ENCODE assay signal across 9 mouse cellular contexts in the genomic region with DNA sequence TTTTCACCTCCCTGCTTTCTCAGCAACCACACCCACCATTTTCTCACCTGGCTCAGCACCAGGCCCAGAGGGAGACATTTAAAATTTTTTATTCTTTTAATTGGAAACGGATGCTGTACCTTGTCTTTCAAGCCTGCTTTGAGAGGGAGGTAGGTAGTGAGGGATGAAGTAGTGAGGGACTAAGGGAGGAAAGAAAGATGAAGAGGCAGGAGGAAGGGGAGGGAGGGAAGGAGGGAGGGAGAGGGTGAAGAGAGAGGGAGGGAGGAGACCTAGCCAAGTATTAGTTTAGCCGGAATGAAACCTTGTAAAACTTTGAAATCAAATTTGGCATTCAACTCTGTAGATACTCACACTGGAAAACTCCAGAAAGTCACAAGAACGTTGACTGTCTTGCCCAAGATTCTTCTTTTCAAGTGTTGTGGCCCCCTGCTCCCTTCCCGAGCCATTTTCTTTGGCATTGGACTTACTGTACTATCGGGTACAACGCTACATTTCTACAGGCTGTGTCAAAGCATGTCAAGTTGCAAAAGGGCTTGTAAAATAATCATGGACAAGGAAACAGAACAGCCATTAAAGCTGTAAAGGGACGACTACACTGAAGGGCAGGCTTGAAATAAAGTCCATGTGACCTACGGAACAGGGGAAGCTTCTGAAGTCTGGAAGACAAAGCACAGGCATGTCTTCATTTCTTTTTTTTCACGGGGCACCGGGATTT.
DNase-seq lines count a peak whose midpoint lies in the region; ATAC-seq and TF ChIP-seq lines count a peak whose summit lies in the region.
"Had no signal": no experiment of that assay in that cellular context is flagged by ENCODE, and none has a peak within 500 bp of the region (broad histone marks: within the 10 kb centered on the region; RNA-seq: fewer than 3 reads in every experiment).

No protein-coding gene starts in this region.

- H3K4me2 ChIP-seq in lung, embryonic 14.5 days: peak overlapping the region; percentile 33
- peak overlapping the region; percentile 39 for H3K4me2 ChIP-seq in forebrain, embryonic 12.5 days
- H3K4me2 ChIP-seq in intestine, postnatal 0 days (replicated peaks; ENCODE audit: low read depth): peak overlapping the region; percentile 35
- H3K4me2 ChIP-seq in stomach, embryonic 14.5 days (replicated peaks; ENCODE audit: low read depth, low read length): 0 out of 2 replicates have a peak overlapping the region, but pooled peaks have one; percentile 20

- peak overlapping the region; percentile 90 for H3K27ac ChIP-seq in lung, embryonic 14.5 days (ENCODE audit: low read depth)
- peak overlapping the region; percentile 86 for H3K27ac ChIP-seq in forebrain, embryonic 12.5 days
- peak overlapping the region; percentile 57; the same call in 1 of the 2 replicates for H3K27ac ChIP-seq in intestine, postnatal 0 days (ENCODE audit: low read depth, low read length)
- H3K27ac ChIP-seq in stomach, embryonic 14.5 days (ENCODE audit: low read length): peak overlapping the region; percentile 11; the same call in 1 of the 2 replicates

- ATAC-seq in lung, embryonic 14.5 days (ENCODE audit: insufficient read depth): no peak
- ATAC-seq in forebrain, embryonic 12.5 days (ENCODE audit: low FRiP score): peak; percentile 21; the same call in 1 of the 2 replicates
- peak; percentile 31; the same call in 1 of the 2 replicates for ATAC-seq in intestine, postnatal 0 days
- ATAC-seq in stomach, embryonic 14.5 days (ENCODE audit: insufficient number of reproducible peaks, insufficient read depth, low FRiP score, low read depth): no peak
- ATAC-seq in erythroid progenitor cell, adult 5-6 weeks (replicated peaks; ENCODE audit: low FRiP score, poor library complexity, severe bottlenecking): no peak

- H3K4me1 ChIP-seq in lung, embryonic 14.5 days (ENCODE audit: insufficient read depth): peaks cover 23% of the 10 kb centered on the region
- peaks cover 26% of the 10 kb centered on the region for H3K4me1 ChIP-seq in forebrain, embryonic 12.5 days
- no peaks in the 10 kb centered on the region for H3K4me1 ChIP-seq in intestine, postnatal 0 days (replicated peaks; ENCODE audit: control insufficient read depth, insufficient read depth, low read length)
- H3K4me1 ChIP-seq in stomach, embryonic 14.5 days (ENCODE audit: control insufficient read depth, insufficient read depth, low read length): peaks cover 18% of the 10 kb centered on the region

- no peak overlapping the region for H3K4me3 ChIP-seq in lung, embryonic 14.5 days (ENCODE audit: low read depth, low read length)
- H3K4me3 ChIP-seq in forebrain, embryonic 12.5 days (replicated peaks): no peak overlapping the region
- no peak overlapping the region for H3K4me3 ChIP-seq in intestine, postnatal 0 days (ENCODE audit: low read depth, low read length)
- no peak overlapping the region for H3K4me3 ChIP-seq in stomach, embryonic 14.5 days (ENCODE audit: low read depth, low read length)

- no peaks in the 10 kb centered on the region for H3K36me3 ChIP-seq in lung, embryonic 14.5 days (ENCODE audit: insufficient read depth)
- no peaks in the 10 kb centered on the region for H3K36me3 ChIP-seq in forebrain, embryonic 12.5 days (replicated peaks)
- no peaks in the 10 kb centered on the region for H3K36me3 ChIP-seq in intestine, postnatal 0 days (ENCODE audit: control insufficient read depth, insufficient read depth)
- no peaks in the 10 kb centered on the region for H3K36me3 ChIP-seq in stomach, embryonic 14.5 days (ENCODE audit: control insufficient read depth, insufficient read depth, low read length)

- DNase-seq in lung, embryonic 14.5 days: no peak
- no peak for DNase-seq in lung, postnatal 10 days
- no peak for DNase-seq in urinary bladder, postnatal 36 days (ENCODE audit: low spot score in 2 of 2)
- no peak for DNase-seq in gastrocnemius, postnatal 25 days
- DNase-seq: adrenal gland, postnatal 25 days had no signal

- H3K9me3 ChIP-seq in lung, embryonic 14.5 days (ENCODE audit: low read depth, low read length): no peaks in the 10 kb centered on the region
- no peaks in the 10 kb centered on the region for H3K9me3 ChIP-seq in forebrain, embryonic 12.5 days
- no peaks in the 10 kb centered on the region for H3K9me3 ChIP-seq in intestine, postnatal 0 days (ENCODE audit: control insufficient read depth)
- no peaks in the 10 kb centered on the region for H3K9me3 ChIP-seq in stomach, embryonic 14.5 days (ENCODE audit: control insufficient read depth, low read depth, low read length)

- peak overlapping the region; percentile 11; the same call in 1 of the 2 replicates for H3K9ac ChIP-seq in lung, embryonic 14.5 days
- no peak overlapping the region for H3K9ac ChIP-seq in forebrain, embryonic 12.5 days
- no peak overlapping the region for H3K9ac ChIP-seq in intestine, postnatal 0 days (ENCODE audit: low read depth, low read length)
- no peak overlapping the region for H3K9ac ChIP-seq in stomach, embryonic 14.5 days (replicated peaks; ENCODE audit: low read depth, low read length)

- H3K27me3 ChIP-seq in lung, embryonic 14.5 days (ENCODE audit: insufficient read depth, low read length): no peaks in the 10 kb centered on the region
- no peaks in the 10 kb centered on the region for H3K27me3 ChIP-seq in forebrain, embryonic 12.5 days
- H3K27me3 ChIP-seq in intestine, postnatal 0 days (replicated peaks; ENCODE audit: control insufficient read depth, insufficient read depth, low read length): no peaks in the 10 kb centered on the region
- no peaks in the 10 kb centered on the region for H3K27me3 ChIP-seq in stomach, embryonic 14.5 days (ENCODE audit: control insufficient read depth, insufficient read depth, low read length)

- TF ChIP-seq CTCF in lung, embryonic 14.5 days (IDR thresholded peaks at IDR 0.05; ENCODE audit: low read depth): no peak
- TF ChIP-seq CTCF in intestine, postnatal 0 days (IDR thresholded peaks at IDR 0.05; ENCODE audit: low read depth): no peak

- WGBS in lung, embryonic 14.5 days: 42% methylated on average over 10 of the region's 10 CpGs
- 26% methylated on average over 10 of the region's 10 CpGs for WGBS in forebrain, embryonic 12.5 days
- 47% methylated on average over 10 of the region's 10 CpGs for WGBS in intestine, postnatal 0 days
- WGBS in stomach, embryonic 14.5 days: 44% methylated on average over 10 of the region's 10 CpGs

Comparison
In these comparisons a context has a peak if more than half of its experiments do, and no peak if none do; other contexts are left out.
1. ATAC-seq: peak in forebrain, embryonic 12.5 days (single experiment) and intestine, postnatal 0 days (single experiment); none in lung, embryonic 14.5 days (single experiment), stomach, embryonic 14.5 days (single experiment) and erythroid progenitor cell, adult 5-6 weeks (single experiment).
2. H3K27ac ChIP-seq: peak in every context shown above with its lines; median percentile 90 in lung, embryonic 14.5 days; 86 in forebrain, embryonic 12.5 days; 57 in intestine, postnatal 0 days; 11 in stomach, embryonic 14.5 days.
3. Peak in every context shown above with its lines, with median percentiles within 50 percentile points of each other: H3K4me2 ChIP-seq.